Mouse (Mus musculus) leukemia stem cell, adult 10-12 weeks (primary cell): ENCODE data around the gene Hhipl2. TPM values are rescaled to one million over a fixed set of nuclear protein-coding genes. Genes with fewer than 3 reads are reported as not detected.

ENCODE experiments used
- polyA plus RNA-seq: library from polyadenylated mRNA; stranded (reverse); fragments of >175 nt; gene quantifications from 2 replicates; pipeline ENCODE4 v1.2.3, GENCODE M21; 2012; ENCODE audit warnings: low replicate concordance

Gene Hhipl2
- polyA plus RNA-seq, result 0.07 TPM in 1 of 2 replicates, not detected in the other

GRCm38 (mm10) chr1:183417873-183418272 lies at the start of gene Hhipl2:
Gene Hhipl2, plus strand, starts transcription at chr1:183418215.

DNA sequence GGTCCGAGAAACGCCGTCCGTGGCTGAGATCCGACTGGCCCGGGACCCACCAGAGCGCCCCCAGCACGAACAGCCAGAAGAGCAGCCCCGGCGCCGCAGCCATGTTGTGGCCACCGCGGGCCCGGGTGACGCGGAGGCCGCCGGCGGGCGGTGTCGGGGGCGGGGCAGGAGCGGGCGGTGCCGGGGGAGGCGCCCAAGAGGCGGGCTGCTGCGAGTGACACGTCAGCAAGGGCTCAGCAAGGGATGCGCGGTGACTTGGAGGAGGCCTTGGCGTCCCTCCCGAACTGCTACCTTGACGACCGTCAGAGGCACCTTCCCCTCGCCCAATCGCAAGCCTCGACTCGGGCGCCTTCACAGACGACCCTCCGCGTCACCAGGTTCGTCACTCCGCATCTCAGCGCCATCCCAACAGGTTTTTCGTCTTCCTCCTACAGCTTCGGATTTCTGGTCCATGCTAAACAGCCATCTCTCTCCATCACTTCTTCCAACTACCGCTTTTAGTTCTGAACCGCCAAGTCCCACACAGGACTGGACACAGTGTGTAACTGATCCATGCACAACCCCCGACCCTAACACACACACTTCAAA lies 48.5 kb upstream of the Hhipl2 start, which contains the start of gene Mia3:
Gene Mia3, minus strand, starts transcription at position 127 of the 588 bp plus-strand sequence.

DNA sequence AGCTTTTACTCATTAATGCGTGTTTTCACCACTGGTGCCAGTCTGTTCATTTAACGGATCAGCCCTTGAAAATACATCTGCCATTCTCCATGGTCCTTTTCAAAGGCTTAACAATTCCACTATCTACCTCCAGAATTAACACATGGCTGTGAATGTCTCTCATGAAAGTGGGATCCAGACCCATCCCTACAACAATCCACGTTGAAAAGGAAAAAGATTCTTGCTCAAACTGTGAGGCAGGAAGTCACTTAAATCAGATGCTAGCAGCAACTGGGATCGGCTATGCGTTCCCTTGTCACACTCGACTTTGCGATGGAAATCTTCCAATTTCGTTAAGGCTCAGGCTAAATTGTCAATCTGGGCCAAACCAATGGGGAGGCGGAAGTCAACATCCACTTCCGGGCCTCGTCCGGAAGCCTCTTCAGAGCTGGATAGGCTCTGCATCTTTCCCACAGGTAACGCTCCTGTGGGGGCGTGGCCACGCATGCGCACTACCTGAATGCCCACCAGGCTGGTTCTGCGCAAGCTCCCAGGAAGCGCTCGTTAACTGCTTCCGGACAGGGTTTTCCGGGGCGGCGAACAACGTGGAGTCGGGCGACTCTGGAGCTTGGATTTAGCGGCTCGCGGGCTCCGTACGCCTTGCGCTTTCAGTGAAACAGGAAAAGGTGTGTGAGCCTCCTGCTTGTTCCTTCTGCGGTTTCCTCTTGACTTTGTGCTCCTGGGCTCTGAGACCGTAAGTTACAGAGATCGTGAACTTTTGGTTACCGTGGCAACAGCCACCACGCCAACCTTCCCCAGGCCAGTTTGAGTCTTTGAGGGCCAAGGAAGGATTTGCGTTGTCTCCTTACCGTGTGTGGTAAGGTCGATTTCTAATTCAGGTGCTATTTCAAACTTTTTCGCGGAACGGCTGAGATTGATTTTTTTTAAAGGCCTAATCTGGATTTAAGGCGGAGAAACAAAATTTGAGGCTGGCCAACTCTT lies 29.3 kb upstream of the Hhipl2 start, which contains the start of gene Taf1a:
Gene Taf1a, plus strand, starts transcription at position 556 of the 981 bp plus-strand sequence.

Other genes with a start within 250 kb of the Hhipl2 start
- gene Disp1, start 196.7 kb upstream of the Hhipl2 start, polyA plus RNA-seq, result 3.8 and 6.5 TPM in 2 replicates
- gene Aida, start 121.6 kb upstream of the Hhipl2 start, polyA plus RNA-seq, result 17.8 and 18.2 TPM in 2 replicates
- gene Brox, start 120.9 kb upstream of the Hhipl2 start, polyA plus RNA-seq, result 1.3 and 9.3 TPM in 2 replicates
- 13.7 and 51.6 TPM in 2 replicates for gene Mia3, start 48.7 kb upstream of the Hhipl2 start, polyA plus RNA-seq
- 1.1 and 3.1 TPM in 2 replicates for gene Taf1a, start 29.2 kb upstream of the Hhipl2 start, polyA plus RNA-seq